Mouse (Mus musculus) urinary bladder, postnatal 10 days (tissue): Measurements from ENCODE around the gene Fam122a.
A peak's percentile ranks its signal among the peaks of the same experiment; 100 is the strongest.

ENCODE experiments used
- DNase-seq: peaks from one replicate; pipeline ENCODE4 v3.0.0; 2022; ENCODE audit warnings: low spot score

Gene Fam122a

GRCm38 (mm10) chr19:24476929-24477882 is at the start of gene Fam122a:
Gene Fam122a (minus strand): TSS chr19:24477356.
- DNase-seq = peak; percentile 68

GRCm38 (mm10) chr19:24523476-24524313 is 46.5 kb upstream of the Fam122a start:
- no peak for DNase-seq

- no peak for DNase-seq
Observed at GRCm38 (mm10) chr19:24521997-24522396, 44.8 kb upstream of the Fam122a start.

GRCm38 (mm10) chr19:24521146-24521545 is 44.0 kb upstream of the Fam122a start:
- no peak for DNase-seq

- DNase-seq = no peak
Observed at GRCm38 (mm10) chr19:24519732-24520409, 42.7 kb upstream of the Fam122a start.

GRCm38 (mm10) chr19:24518384-24518783 is 41.2 kb upstream of the Fam122a start:
- DNase-seq = no peak

GRCm38 (mm10) chr19:24517057-24517456 is 39.9 kb upstream of the Fam122a start:
- no peak for DNase-seq

GRCm38 (mm10) chr19:24515941-24516340 is 38.8 kb upstream of the Fam122a start:
- DNase-seq = no peak

GRCm38 (mm10) chr19:24514661-24515642 is 37.8 kb upstream of the Fam122a start:
- DNase-seq = no peak

GRCm38 (mm10) chr19:24513105-24513843 is 36.1 kb upstream of the Fam122a start:
- no peak for DNase-seq

GRCm38 (mm10) chr19:24511939-24512338 is 34.8 kb upstream of the Fam122a start:
- DNase-seq = no peak

GRCm38 (mm10) chr19:24509391-24509790 is 32.2 kb upstream of the Fam122a start:
- no peak for DNase-seq

GRCm38 (mm10) chr19:24508087-24508767 is 31.1 kb upstream of the Fam122a start:
- no peak for DNase-seq

- no peak for DNase-seq
Observed at GRCm38 (mm10) chr19:24502736-24503421, 25.7 kb upstream of the Fam122a start.

GRCm38 (mm10) chr19:24501525-24501924 is 24.4 kb upstream of the Fam122a start:
- DNase-seq = no peak

- no peak for DNase-seq
Observed at GRCm38 (mm10) chr19:24500431-24500830, 23.3 kb upstream of the Fam122a start.

- DNase-seq = no peak
Observed at GRCm38 (mm10) chr19:24499291-24499690, 22.1 kb upstream of the Fam122a start.

- no peak for DNase-seq
Observed at GRCm38 (mm10) chr19:24493887-24494286, 16.7 kb upstream of the Fam122a start.

- DNase-seq = no peak
Observed at GRCm38 (mm10) chr19:24491824-24492223, 14.7 kb upstream of the Fam122a start.
